Mouse (Mus musculus): ENCODE results near the gene Chga.

Gene Chga

DNA sequence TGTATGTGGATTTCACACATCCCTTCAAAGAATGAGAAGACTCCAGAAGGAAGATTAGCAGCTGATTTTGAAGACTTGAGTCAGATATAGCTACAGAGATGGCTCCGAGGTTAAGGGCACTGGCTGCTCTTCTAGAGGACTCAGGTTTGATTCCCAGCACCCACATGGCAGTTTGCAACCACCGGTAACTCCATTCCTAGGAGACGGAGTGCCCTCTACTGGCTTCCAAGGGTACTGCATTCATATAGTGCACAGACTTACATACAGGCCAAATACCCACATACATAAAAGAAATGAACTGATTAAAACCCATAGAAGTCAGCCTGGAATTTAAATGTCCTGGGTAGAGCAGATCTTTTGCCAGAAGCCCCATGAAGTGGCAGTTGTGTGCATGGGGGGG lies 43.8 kb downstream of the Chga start:
- no peak for DNase-seq (ENCODE audit: low read depth in 2 of 2, low spot score in 2 of 2)

DNA sequence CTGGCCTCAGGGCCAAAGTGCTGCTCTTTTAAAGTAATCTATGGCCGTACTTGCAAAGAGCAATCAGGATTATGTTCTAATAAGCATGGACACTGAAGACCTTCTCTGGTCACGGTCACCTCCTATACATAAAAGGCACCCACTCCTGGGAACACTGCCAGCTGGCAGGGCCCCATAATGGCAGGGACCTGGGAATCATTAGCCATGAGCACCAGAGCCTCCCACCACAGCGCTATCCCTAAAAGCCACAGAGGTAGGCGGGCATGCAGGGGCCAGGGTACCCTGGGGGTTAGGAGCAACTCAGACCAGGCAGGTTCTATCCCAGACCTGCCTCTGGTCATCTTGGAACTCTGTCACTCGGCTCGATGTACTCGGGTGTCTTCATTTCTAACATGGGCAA lies 45.0 kb downstream of the Chga start:
- no peak for DNase-seq (ENCODE audit: low read depth in 2 of 2, low spot score in 2 of 2)

DNA sequence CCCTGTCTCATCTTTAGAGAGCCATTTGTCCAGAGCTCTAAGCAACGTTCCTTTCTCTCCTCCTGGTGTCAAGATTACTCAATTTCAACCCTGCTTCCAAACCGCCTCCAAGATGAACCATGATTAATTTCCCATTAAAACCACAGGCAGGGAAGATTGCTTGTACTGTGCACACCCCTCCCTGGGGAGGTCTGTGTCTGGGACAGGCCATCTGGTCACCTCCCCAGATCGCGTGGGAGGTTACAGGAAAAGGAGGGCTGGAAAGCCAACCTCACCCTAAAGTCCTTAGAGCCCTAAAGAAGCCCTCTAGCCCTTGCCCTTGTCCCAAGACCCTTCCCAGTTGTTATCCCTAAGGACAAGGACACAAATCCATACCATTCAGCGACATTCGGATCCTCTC lies 45.6 kb downstream of the Chga start:
- no peak for DNase-seq (ENCODE audit: low read depth in 2 of 2, low spot score in 2 of 2)

DNA sequence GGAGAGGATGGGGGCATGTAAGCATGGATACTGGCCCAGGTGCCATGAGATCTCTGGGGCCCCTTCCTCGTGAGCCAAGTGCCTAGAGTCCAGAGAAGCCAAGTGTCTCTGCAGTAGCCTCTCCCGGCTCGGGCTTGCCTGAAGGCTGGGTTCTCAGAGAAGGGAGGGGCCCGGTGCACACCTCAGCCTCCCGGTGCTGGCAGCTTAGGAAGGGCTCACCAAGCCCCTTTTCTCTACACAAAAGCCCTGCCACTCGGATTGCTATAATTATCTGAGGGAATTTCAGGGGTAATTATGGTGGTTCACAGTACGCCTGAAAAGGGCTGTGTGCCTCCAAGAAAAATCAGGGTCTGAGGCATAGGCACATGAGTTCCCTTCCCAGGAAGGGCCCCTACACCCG lies 47.1 kb downstream of the Chga start:
- no peak for DNase-seq (ENCODE audit: low read depth in 2 of 2, low spot score in 2 of 2)

DNA sequence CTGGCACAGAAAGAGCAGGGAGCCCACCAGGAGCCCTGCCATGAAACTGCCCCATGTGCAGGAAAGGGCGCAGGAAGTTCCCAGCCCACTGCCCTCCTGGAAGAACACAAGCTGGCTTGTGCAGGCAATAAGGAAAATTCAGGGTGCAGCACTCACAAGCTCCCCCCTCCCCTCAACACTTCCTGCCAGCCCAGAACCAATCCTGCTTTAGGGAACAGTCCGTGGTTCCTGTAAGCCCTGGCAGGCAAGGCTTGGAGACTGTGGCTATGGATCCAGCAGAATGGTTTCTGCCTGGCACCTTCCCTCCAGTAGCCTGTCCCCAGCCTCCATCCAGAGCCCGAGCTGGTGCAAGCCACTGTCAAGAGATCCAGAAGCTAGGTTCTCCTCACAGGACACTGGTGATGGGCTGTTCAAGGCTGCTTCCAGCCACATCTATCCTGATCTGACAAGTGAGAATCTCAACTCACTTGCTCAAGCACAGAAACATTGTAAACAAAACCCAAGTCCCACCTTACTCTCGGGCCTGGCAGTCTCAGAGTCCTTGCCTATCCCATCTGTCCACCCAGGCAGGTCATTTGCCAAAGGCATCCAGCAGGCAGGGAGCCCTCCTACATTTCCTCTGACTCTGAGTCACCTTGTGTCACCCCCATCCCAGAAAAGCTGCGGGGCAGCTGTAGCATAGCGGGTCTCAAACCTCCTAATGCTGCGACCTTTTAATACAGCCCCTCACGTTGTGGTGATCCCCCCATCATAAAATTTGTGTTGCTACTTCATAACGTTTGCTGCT lies 47.7 kb downstream of the Chga start:
- DNase-seq (ENCODE audit: low read depth in 2 of 2, low spot score in 2 of 2), result no peak

DNA sequence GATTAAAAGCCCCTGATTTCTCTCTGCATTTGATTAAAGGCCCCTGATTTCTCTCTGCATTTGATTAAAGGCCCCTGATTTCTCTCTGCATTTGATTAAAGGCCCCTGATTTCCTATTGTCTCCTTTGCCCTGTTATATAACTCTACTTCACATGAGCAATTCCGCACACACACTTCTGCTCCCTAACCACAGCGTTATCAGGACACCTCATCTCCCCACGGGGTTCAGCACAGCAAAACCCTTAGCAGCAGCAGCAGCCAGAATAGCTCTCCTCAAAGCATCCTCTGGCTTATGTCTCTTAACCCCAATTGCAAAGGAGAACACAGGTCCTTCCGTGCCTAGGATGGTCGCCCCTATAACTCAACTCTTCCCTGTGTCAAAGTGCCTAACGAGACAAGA lies 50.8 kb downstream of the Chga start:
- no peak for DNase-seq (ENCODE audit: low read depth in 2 of 2, low spot score in 2 of 2)

DNA sequence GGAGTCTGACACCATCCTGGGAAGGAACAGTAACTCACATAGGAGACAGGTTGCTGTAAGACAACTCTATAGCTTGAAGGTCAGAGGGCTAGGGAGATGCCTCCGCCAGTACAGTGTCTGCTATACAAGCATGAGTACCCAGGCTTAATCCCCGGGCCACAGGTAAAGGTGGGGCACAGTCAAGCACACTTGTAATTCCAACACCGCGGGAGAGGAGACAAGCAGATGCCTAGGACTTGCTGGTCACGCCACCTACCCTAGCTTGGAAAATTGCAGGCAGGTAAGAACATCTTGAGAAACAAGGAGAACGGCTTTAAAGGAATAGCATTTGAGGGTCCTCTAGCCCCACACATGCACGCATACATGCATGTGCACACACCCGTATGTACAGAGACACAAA lies 52.3 kb downstream of the Chga start:
- no peak for DNase-seq (ENCODE audit: low read depth in 2 of 2, low spot score in 2 of 2)

DNA sequence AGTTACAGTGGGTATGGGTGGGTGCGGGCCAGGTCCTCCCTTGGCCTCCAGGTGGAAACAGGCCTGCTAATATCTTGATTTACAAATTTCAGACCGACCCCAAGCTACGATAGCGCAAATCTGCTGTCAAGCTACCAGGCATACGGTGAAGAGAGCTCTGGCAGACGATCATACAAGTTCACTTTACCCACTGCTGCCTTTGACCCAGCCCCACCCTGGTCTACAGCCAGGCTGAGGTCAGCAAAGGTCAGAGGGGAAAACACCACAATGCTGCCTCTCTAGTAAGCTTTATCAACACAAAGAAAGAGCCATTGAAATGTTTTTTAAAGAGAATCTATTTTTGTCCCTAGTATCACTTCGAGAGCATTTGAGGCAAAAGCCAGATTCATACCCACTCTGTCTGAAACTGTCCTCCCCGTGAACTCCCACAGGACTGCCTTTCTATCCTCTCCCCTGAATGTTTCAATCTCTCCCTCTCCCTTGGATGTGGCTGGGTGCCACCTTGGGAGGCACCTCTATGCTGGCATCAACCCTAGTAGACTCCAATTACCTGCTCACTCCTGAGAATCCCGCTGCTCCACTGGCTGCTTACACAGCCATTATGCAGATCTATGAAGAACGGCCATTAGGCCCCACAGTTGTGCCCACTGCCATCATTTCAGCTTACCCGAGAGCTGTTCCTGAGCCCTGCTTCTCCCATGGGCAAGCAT lies 53.2 kb downstream of the Chga start:
- no peak for DNase-seq (ENCODE audit: low read depth in 2 of 2, low spot score in 2 of 2)

DNA sequence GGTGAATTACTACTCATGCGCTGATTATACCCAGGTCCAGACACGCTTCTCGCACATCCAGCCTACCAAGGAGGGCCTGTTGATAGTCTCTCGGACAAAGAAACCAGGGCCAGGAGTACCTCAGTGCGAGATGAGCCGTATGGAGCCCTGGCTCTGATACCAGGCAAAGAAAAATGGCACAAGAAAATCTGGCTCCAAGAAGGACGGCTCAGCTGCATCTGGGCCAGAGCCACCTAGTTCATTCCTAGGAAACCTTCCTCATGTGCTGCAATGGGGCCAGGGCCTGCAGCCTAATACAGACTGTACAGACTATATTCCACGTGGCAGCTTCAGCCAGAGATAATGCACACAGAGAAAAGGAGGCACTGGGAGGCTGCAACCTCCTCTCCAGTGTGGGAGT lies 56.2 kb downstream of the Chga start:
- DNase-seq (ENCODE audit: low read depth in 2 of 2, low spot score in 2 of 2), result no peak

DNA sequence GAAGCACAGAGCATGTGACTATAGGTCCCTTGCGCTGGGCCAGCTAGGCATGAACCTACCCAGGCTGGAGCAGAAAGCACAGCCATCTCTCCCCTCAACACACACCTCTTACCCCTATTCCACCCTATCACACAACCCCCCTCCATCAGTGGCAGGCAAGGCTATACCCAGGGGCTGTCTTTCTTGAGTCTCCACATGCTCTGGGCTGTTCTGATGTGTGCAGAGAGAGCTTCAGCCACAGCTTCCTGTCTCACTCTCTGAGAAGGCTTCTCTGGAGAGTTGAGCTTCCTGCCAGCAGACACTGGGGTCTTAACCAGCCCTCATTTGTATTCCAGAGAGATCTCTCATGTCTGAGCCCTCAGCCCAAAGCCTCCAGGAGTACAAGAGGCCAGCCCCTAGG lies 57.7 kb downstream of the Chga start:
- peak; percentile 68 to 70 for DNase-seq (ENCODE audit: low read depth in 2 of 2, low spot score in 2 of 2)

DNA sequence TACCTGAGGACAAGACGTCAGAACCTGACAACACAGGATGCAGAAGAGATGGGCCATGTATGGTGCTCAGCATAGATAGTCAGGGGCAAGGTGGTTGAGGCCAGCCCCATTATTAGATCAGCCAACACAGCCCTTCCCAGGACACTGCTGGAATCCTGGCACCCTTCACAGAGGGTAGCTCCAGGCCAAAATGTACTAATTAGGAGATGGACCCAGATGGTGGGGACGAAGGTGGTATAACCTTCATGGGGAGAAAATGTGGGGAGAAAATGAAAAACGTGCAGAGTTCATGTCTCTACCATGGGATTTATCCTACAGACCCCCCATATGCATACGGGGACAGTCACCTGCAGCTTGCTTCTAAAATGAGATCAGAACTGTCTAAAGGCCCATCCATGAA lies 58.6 kb downstream of the Chga start:
- no peak for DNase-seq (ENCODE audit: low read depth in 2 of 2, low spot score in 2 of 2)

Data from CD8-positive naive resting alpha-beta T cell, adult 2 months (primary cell).